Comparison of ENCODE assay signal across 22 mouse cellular contexts in the genomic region with DNA sequence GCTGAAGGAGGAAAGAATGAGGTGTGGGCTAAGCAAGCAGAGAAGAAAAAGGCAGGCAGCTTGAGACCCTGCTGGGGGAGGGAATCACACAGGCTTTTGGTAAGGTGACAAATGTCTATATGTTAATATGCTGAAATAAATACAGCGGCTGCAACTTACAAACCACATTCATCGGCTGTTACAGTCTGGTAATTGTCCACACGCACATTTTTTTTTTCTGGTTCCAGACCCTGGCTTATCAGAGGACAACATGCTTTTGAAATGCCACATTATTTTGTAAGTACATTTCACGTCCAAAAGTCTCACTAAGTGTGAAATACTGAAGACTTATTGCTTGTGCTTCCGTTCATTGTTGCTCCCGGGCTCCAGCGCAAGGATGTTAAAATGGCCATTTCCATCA.
A peak's percentile ranks its signal among the peaks of the same experiment; 100 is the strongest.
DNase-seq lines count a peak whose midpoint lies in the region; ATAC-seq and TF ChIP-seq lines count a peak whose summit lies in the region.
"Had no signal": no experiment of that assay in that cellular context is flagged by ENCODE, and none has a peak within 500 bp of the region (broad histone marks: within the 10 kb centered on the region; RNA-seq: fewer than 3 reads in every experiment).

No protein-coding gene starts in this region.

- H3K4me3 ChIP-seq in lung, embryonic 15.5 days = no peak overlapping the region
- no peak overlapping the region for H3K4me3 ChIP-seq in lung, postnatal 0 days (ENCODE audit: low read depth, low read length)
- no peak overlapping the region for H3K4me3 ChIP-seq in midbrain, embryonic 15.5 days
- H3K4me3 ChIP-seq in midbrain, embryonic 14.5 days (replicated peaks; ENCODE audit: low read depth, low read length) = no peak overlapping the region
- H3K4me3 ChIP-seq: embryonic facial prominence, embryonic 13.5 days; embryonic facial prominence, embryonic 15.5 days; erythroblast, embryonic 14.5 days; forebrain, embryonic 10.5 days; forebrain, embryonic 12.5 days had no signal

- H3K27ac ChIP-seq in lung, embryonic 15.5 days = no peak overlapping the region
- no peak overlapping the region for H3K27ac ChIP-seq in lung, postnatal 0 days (ENCODE audit: low read length)
- no peak overlapping the region for H3K27ac ChIP-seq in midbrain, embryonic 15.5 days
- H3K27ac ChIP-seq in midbrain, embryonic 14.5 days (replicated peaks; ENCODE audit: low read depth, low read length) = no peak overlapping the region
- H3K27ac ChIP-seq: embryonic facial prominence, embryonic 13.5 days; embryonic facial prominence, embryonic 15.5 days; forebrain, embryonic 10.5 days; forebrain, embryonic 12.5 days had no signal

- no peaks in the 10 kb centered on the region for H3K36me3 ChIP-seq in lung, embryonic 15.5 days
- H3K36me3 ChIP-seq in lung, postnatal 0 days (ENCODE audit: insufficient read depth, low read length) = no peaks in the 10 kb centered on the region
- no peaks in the 10 kb centered on the region for H3K36me3 ChIP-seq in midbrain, embryonic 15.5 days (replicated peaks)
- H3K36me3 ChIP-seq in midbrain, embryonic 14.5 days (ENCODE audit: control insufficient read depth, insufficient read depth, low read length) = no peaks in the 10 kb centered on the region
- H3K36me3 ChIP-seq: embryonic facial prominence, embryonic 13.5 days; embryonic facial prominence, embryonic 15.5 days; forebrain, embryonic 10.5 days; forebrain, embryonic 12.5 days had no signal

- H3K9ac ChIP-seq in lung, embryonic 15.5 days = no peak overlapping the region
- H3K9ac ChIP-seq in lung, postnatal 0 days (replicated peaks; ENCODE audit: low read depth) = no peak overlapping the region
- H3K9ac ChIP-seq in midbrain, embryonic 15.5 days = 0 out of 2 replicates have a peak overlapping the region, but pooled peaks have one; percentile 12
- H3K9ac ChIP-seq in midbrain, embryonic 14.5 days (replicated peaks; ENCODE audit: low read length) = no peak overlapping the region
- H3K9ac ChIP-seq: embryonic facial prominence, embryonic 13.5 days; embryonic facial prominence, embryonic 15.5 days; forebrain, embryonic 12.5 days had no signal

- H3K9me3 ChIP-seq in lung, embryonic 15.5 days = no peaks in the 10 kb centered on the region
- H3K9me3 ChIP-seq in lung, postnatal 0 days (ENCODE audit: low read length) = no peaks in the 10 kb centered on the region
- no peaks in the 10 kb centered on the region for H3K9me3 ChIP-seq in midbrain, embryonic 15.5 days
- H3K9me3 ChIP-seq in midbrain, embryonic 14.5 days (ENCODE audit: control insufficient read depth, low read length) = no peaks in the 10 kb centered on the region
- H3K9me3 ChIP-seq: embryonic facial prominence, embryonic 13.5 days; embryonic facial prominence, embryonic 15.5 days; forebrain, embryonic 10.5 days; forebrain, embryonic 12.5 days had no signal

- no peak for DNase-seq in lung, postnatal 25 days (ENCODE audit: low spot score)
- peak; percentile 33 for DNase-seq in lung, postnatal 0 days (ENCODE audit: low spot score)
- no peak for DNase-seq in lung, postnatal 14 days
- DNase-seq in midbrain, embryonic 14.5 days = no peak
- DNase-seq: adrenal gland, adult 2 months; adrenal gland, postnatal 10 days; adrenal gland, postnatal 25 days; cerebellum, adult 11 months; cerebellum, adult 18-20 months; cerebellum, adult 8-10 months; cerebellum, adult 9-11 months; cerebellum, postnatal 14 days; cerebellum, postnatal 36 days; embryo, embryonic 11 days had no signal

- TF ChIP-seq CTCF in lung, postnatal 0 days (IDR thresholded peaks at IDR 0.05) = no peak

- no peaks in the 10 kb centered on the region for H3K4me1 ChIP-seq in lung, embryonic 15.5 days
- no peaks in the 10 kb centered on the region for H3K4me1 ChIP-seq in lung, postnatal 0 days (ENCODE audit: insufficient read depth, low read depth, low read length)
- peaks cover 7% of the 10 kb centered on the region; the same call in 1 of the 2 replicates for H3K4me1 ChIP-seq in midbrain, embryonic 15.5 days
- no peaks in the 10 kb centered on the region for H3K4me1 ChIP-seq in midbrain, embryonic 14.5 days (ENCODE audit: control insufficient read depth, insufficient read depth, low read length)
- H3K4me1 ChIP-seq: embryonic facial prominence, embryonic 15.5 days had no signal

- TF ChIP-seq EP300 in lung, postnatal 0 days (IDR thresholded peaks at IDR 0.05) = no peak

- no peaks in the 10 kb centered on the region for H3K27me3 ChIP-seq in lung, embryonic 15.5 days
- no peaks in the 10 kb centered on the region for H3K27me3 ChIP-seq in lung, postnatal 0 days (replicated peaks; ENCODE audit: insufficient read depth, low read length)
- no peaks in the 10 kb centered on the region for H3K27me3 ChIP-seq in midbrain, embryonic 15.5 days (replicated peaks)
- H3K27me3 ChIP-seq in midbrain, embryonic 14.5 days (ENCODE audit: control insufficient read depth, insufficient read depth, low read length) = no peaks in the 10 kb centered on the region
- H3K27me3 ChIP-seq: embryonic facial prominence, embryonic 13.5 days; embryonic facial prominence, embryonic 15.5 days; forebrain, embryonic 12.5 days had no signal

- peak; percentile 55; the same call in 1 of the 2 replicates for ATAC-seq in lung, embryonic 15.5 days (ENCODE audit: borderline replicate concordance, extremely low read depth, low FRiP score, low TSS enrichment)
- ATAC-seq in lung, postnatal 0 days = no peak
- no peak for ATAC-seq in midbrain, embryonic 15.5 days (replicated peaks)
- no peak for ATAC-seq in midbrain, embryonic 14.5 days (ENCODE audit: low FRiP score, low TSS enrichment)
- ATAC-seq: forebrain, embryonic 14.5 days had no signal

- no peak overlapping the region for H3K4me2 ChIP-seq in lung, embryonic 15.5 days
- no peak overlapping the region for H3K4me2 ChIP-seq in lung, postnatal 0 days (replicated peaks; ENCODE audit: low read depth, low read length)
- no peak overlapping the region for H3K4me2 ChIP-seq in midbrain, embryonic 15.5 days
- no peak overlapping the region for H3K4me2 ChIP-seq in midbrain, embryonic 14.5 days (ENCODE audit: low read length)
- H3K4me2 ChIP-seq: embryonic facial prominence, embryonic 13.5 days; embryonic facial prominence, embryonic 15.5 days; forebrain, embryonic 12.5 days had no signal

- 35% methylated on average over 7 of the region's 7 CpGs for WGBS in lung, embryonic 15.5 days
- WGBS in lung, postnatal 0 days = 42% methylated on average over 7 of the region's 7 CpGs
- 70% methylated on average over 7 of the region's 7 CpGs for WGBS in midbrain, embryonic 15.5 days
- 72% methylated on average over 7 of the region's 7 CpGs for WGBS in midbrain, embryonic 14.5 days
